Mouse (Mus musculus) small intestine, adult 2 months (tissue): ENCODE results near the gene Rexo1.
"Not testable (repeated sequence)": the region's sequence is repeated elsewhere in the genome, so short reads cannot be mapped to it uniquely, and the experiment has no call there.

Source experiments
- CTCF ChIP-seq: fragments of 200-500 bp; IDR thresholded peaks from 2 replicates; pipeline ENCODE4 v1.5.1; 2012; ENCODE audit warnings: low read depth, mild to moderate bottlenecking, control low read depth, inconsistent platforms, low read length, moderate library complexity, mixed read lengths; ENCODE audit not compliant: insufficient replicate concordance, insufficient read length; ENCODE audit errors: extremely low read depth
- POLR2A ChIP-seq: fragments of 200-500 bp; IDR thresholded peaks from 2 replicates; pipeline ENCODE4 v1.6.1; 2012; ENCODE audit warnings: low read depth, mild to moderate bottlenecking, control low read depth, inconsistent platforms, low read length, moderate library complexity

DNA sequence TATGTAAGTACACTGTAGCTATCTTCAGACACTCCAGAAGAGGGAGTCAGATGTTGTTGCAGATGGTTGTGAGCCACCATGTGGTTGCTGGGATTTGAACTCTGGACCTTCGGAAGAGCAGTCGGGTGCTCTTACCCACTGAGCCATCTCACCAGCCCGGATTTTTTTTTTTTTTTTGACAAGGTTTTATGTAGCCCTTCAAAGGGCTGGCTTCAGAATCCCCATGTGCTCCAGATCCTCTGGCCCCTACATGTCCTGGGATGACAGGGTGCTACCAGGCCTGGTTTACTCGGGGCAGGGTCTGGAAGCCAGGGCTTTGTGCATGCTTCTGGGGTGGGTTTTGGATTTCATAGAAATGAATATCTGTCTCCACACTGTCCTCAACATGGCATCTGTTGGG is 44.4 kb upstream of the Rexo1 start, which contains the start of gene Gm49322:
- TF ChIP-seq POLR2A, CTCF: not testable (repeated sequence)
